ENCODE assay signal across 26 mouse cellular contexts in genomic region chr4:142983295-142983624, GRCm38 (mm10).
DNase-seq lines count a peak whose midpoint lies in the region; ATAC-seq lines count a peak whose summit lies in the region.
"Had no signal": no experiment of that assay in that cellular context is flagged by ENCODE, and none has a peak within 500 bp of the region (broad histone marks: within the 10 kb centered on the region; RNA-seq: fewer than 3 reads in every experiment).

No protein-coding gene starts in this region.

- 0 out of 2 replicates have a peak overlapping the region, but pooled peaks have one; percentile 14 for H3K27ac ChIP-seq in midbrain, embryonic 10.5 days (replicated peaks)
- no peak overlapping the region for H3K27ac ChIP-seq in midbrain, embryonic 11.5 days (ENCODE audit: low read depth, low read length)
- peak overlapping the region; percentile 30; the same call in 1 of the 2 replicates for H3K27ac ChIP-seq in hindbrain, embryonic 11.5 days (ENCODE audit: low read depth, low read length)
- H3K27ac ChIP-seq in midbrain, embryonic 14.5 days (replicated peaks; ENCODE audit: low read depth, low read length): peak overlapping the region; percentile 65
- H3K27ac ChIP-seq: forebrain, embryonic 13.5 days; heart, embryonic 10.5 days; limb, embryonic 12.5 days had no signal

- H3K27me3 ChIP-seq in midbrain, embryonic 10.5 days (ENCODE audit: low read depth, poor library complexity, severe bottlenecking): no peaks in the 10 kb centered on the region
- H3K27me3 ChIP-seq in midbrain, embryonic 11.5 days (ENCODE audit: control insufficient read depth, insufficient read depth, low read length): no peaks in the 10 kb centered on the region
- no peaks in the 10 kb centered on the region for H3K27me3 ChIP-seq in hindbrain, embryonic 11.5 days (ENCODE audit: control insufficient read depth, insufficient read depth, low read length)
- H3K27me3 ChIP-seq in midbrain, embryonic 14.5 days (ENCODE audit: control insufficient read depth, insufficient read depth, low read length): no peaks in the 10 kb centered on the region
- H3K27me3 ChIP-seq: CH12.LX; forebrain, embryonic 13.5 days; limb, embryonic 12.5 days had no signal

- ATAC-seq in midbrain, embryonic 11.5 days (ENCODE audit: low FRiP score): no peak
- peak; percentile 55; the same call in 1 of the 2 replicates for ATAC-seq in hindbrain, embryonic 11.5 days (ENCODE audit: low FRiP score)
- ATAC-seq in midbrain, embryonic 14.5 days (ENCODE audit: low FRiP score, low TSS enrichment): no peak
- ATAC-seq: forebrain, embryonic 13.5 days; liver, postnatal 0 days had no signal

- no peak overlapping the region for H3K9ac ChIP-seq in midbrain, embryonic 11.5 days (ENCODE audit: low read length)
- H3K9ac ChIP-seq in hindbrain, embryonic 11.5 days (ENCODE audit: low read depth, low read length): no peak overlapping the region
- H3K9ac ChIP-seq in midbrain, embryonic 14.5 days (replicated peaks; ENCODE audit: low read length): no peak overlapping the region
- H3K9ac ChIP-seq: forebrain, embryonic 13.5 days; limb, embryonic 12.5 days; liver, postnatal 0 days had no signal

- H3K4me2 ChIP-seq in midbrain, embryonic 11.5 days: no peak overlapping the region
- no peak overlapping the region for H3K4me2 ChIP-seq in hindbrain, embryonic 11.5 days (replicated peaks; ENCODE audit: low read depth, low read length)
- no peak overlapping the region for H3K4me2 ChIP-seq in midbrain, embryonic 14.5 days (ENCODE audit: low read length)
- H3K4me2 ChIP-seq: forebrain, embryonic 13.5 days; limb, embryonic 12.5 days; liver, embryonic 11.5 days had no signal

- H3K4me3 ChIP-seq in midbrain, embryonic 10.5 days: no peak overlapping the region
- no peak overlapping the region for H3K4me3 ChIP-seq in midbrain, embryonic 11.5 days (ENCODE audit: low read depth, low read length)
- no peak overlapping the region for H3K4me3 ChIP-seq in hindbrain, embryonic 11.5 days (ENCODE audit: low read depth, low read length)
- no peak overlapping the region for H3K4me3 ChIP-seq in midbrain, embryonic 14.5 days (replicated peaks; ENCODE audit: low read depth, low read length)
- H3K4me3 ChIP-seq: erythroblast, embryonic 14.5 days; forebrain, embryonic 13.5 days; heart, embryonic 10.5 days; limb, embryonic 12.5 days had no signal

- H3K36me3 ChIP-seq in midbrain, embryonic 10.5 days: no peaks in the 10 kb centered on the region
- no peaks in the 10 kb centered on the region for H3K36me3 ChIP-seq in midbrain, embryonic 11.5 days (ENCODE audit: control insufficient read depth, insufficient read depth, low read length)
- no peaks in the 10 kb centered on the region for H3K36me3 ChIP-seq in hindbrain, embryonic 11.5 days (ENCODE audit: control insufficient read depth, insufficient read depth, low read length)
- no peaks in the 10 kb centered on the region for H3K36me3 ChIP-seq in midbrain, embryonic 14.5 days (ENCODE audit: control insufficient read depth, insufficient read depth, low read length)
- H3K36me3 ChIP-seq: G1E; heart, embryonic 10.5 days; limb, embryonic 12.5 days had no signal

- intact Hi-C loops in left cerebral cortex, postnatal 4 days (cut with DNase I): no loop called here
- intact Hi-C loops in left cerebral cortex, postnatal 10 days (cut with DNase I): no loop called here

- no peak for DNase-seq in midbrain, embryonic 10.5 days (ENCODE audit: low spot score)
- DNase-seq in midbrain, embryonic 11.5 days (ENCODE audit: low spot score, missing footprints): no peak
- peak; percentile 32 for DNase-seq in embryo, embryonic 11 days
- peak; percentile 34 for DNase-seq in hindbrain, embryonic 11.5 days (ENCODE audit: low spot score)
- no peak for DNase-seq in midbrain, embryonic 14.5 days
- DNase-seq in left cerebral cortex, postnatal 4 days: no peak
- no peak for DNase-seq in left cerebral cortex, postnatal 10 days (ENCODE audit: extremely low spot score in 1 of 2, low spot score in 2 of 2)
- DNase-seq: adrenal gland, adult 2 months; B cell, adult 2 months; cerebellum, adult 11-12 months; cerebellum, postnatal 14 days; gastrocnemius, postnatal 10 days; heart, postnatal 4 days; kidney, adult 2 months; kidney, postnatal 10 days; liver, postnatal 0 days; right cerebral cortex, adult 18-20 months; right cerebral cortex, postnatal 4 days; thymus, postnatal 25 days had no signal

- no peaks in the 10 kb centered on the region for H3K9me3 ChIP-seq in midbrain, embryonic 10.5 days (replicated peaks)
- H3K9me3 ChIP-seq in midbrain, embryonic 11.5 days (ENCODE audit: control insufficient read depth, low read length): no peaks in the 10 kb centered on the region
- H3K9me3 ChIP-seq in hindbrain, embryonic 11.5 days (ENCODE audit: control insufficient read depth, low read length): no peaks in the 10 kb centered on the region
- no peaks in the 10 kb centered on the region for H3K9me3 ChIP-seq in midbrain, embryonic 14.5 days (ENCODE audit: control insufficient read depth, low read length)
- H3K9me3 ChIP-seq: forebrain, embryonic 13.5 days; heart, embryonic 10.5 days; limb, embryonic 12.5 days had no signal

- WGBS in midbrain, embryonic 10.5 days: 59% methylated on average over 6 of the region's 6 CpGs
- 65% methylated on average over 6 of the region's 6 CpGs for WGBS in midbrain, embryonic 11.5 days
- whole genome bisulfite sequencing in hindbrain, embryonic 11.5 days: 22% methylated on average over 6 of the region's 6 CpGs
- WGBS in midbrain, embryonic 14.5 days: 36% methylated on average over 6 of the region's 6 CpGs

- H3K4me1 ChIP-seq in midbrain, embryonic 10.5 days: peaks cover 22% of the 10 kb centered on the region
- H3K4me1 ChIP-seq in midbrain, embryonic 11.5 days (ENCODE audit: control insufficient read depth, insufficient read depth, low read length): peaks cover 10% of the 10 kb centered on the region
- H3K4me1 ChIP-seq in hindbrain, embryonic 11.5 days (replicated peaks; ENCODE audit: control insufficient read depth, insufficient read depth, low read length): peaks cover 3% of the 10 kb centered on the region; the same call in 1 of the 2 replicates
- peaks cover 18% of the 10 kb centered on the region; the same call in 1 of the 2 replicates for H3K4me1 ChIP-seq in midbrain, embryonic 14.5 days (ENCODE audit: control insufficient read depth, insufficient read depth, low read length)
- H3K4me1 ChIP-seq: heart, embryonic 10.5 days had no signal

Comparison
In these comparisons a context has a peak if more than half of its experiments do, and no peak if none do; other contexts are left out.
1. DNase-seq: peak in embryo, embryonic 11 days (single experiment) and hindbrain, embryonic 11.5 days (single experiment); none in midbrain, embryonic 10.5 days (single experiment), midbrain, embryonic 11.5 days (single experiment), midbrain, embryonic 14.5 days (single experiment), left cerebral cortex, postnatal 4 days (single experiment) and left cerebral cortex, postnatal 10 days (0 of 2).